Mouse (Mus musculus) E14TG2a.4 (cell line): Measurements from ENCODE around the gene Dab1.

Experiments used
- CTCF ChIP-seq: conservative IDR thresholded peaks from 2 replicates; pipeline ENCODE4 v1.5.1; 2014; ENCODE audit warnings: low read length
- NANOG ChIP-seq: IDR thresholded peaks from 2 replicates; pipeline ENCODE4 v1.6.1; 2014; ENCODE audit warnings: borderline replicate concordance, low read length, mixed read lengths

GRCm38 (mm10) chr4:103576305-103576704 is 42.9 kb upstream of the Dab1 start:
- no peak for TF ChIP-seq CTCF
- no peak for TF ChIP-seq NANOG
